Mouse (Mus musculus): ENCODE data around the gene Amz2.
A peak's percentile ranks its signal among the peaks of the same experiment; 100 is the strongest.

The Amz2 gene

DNA sequence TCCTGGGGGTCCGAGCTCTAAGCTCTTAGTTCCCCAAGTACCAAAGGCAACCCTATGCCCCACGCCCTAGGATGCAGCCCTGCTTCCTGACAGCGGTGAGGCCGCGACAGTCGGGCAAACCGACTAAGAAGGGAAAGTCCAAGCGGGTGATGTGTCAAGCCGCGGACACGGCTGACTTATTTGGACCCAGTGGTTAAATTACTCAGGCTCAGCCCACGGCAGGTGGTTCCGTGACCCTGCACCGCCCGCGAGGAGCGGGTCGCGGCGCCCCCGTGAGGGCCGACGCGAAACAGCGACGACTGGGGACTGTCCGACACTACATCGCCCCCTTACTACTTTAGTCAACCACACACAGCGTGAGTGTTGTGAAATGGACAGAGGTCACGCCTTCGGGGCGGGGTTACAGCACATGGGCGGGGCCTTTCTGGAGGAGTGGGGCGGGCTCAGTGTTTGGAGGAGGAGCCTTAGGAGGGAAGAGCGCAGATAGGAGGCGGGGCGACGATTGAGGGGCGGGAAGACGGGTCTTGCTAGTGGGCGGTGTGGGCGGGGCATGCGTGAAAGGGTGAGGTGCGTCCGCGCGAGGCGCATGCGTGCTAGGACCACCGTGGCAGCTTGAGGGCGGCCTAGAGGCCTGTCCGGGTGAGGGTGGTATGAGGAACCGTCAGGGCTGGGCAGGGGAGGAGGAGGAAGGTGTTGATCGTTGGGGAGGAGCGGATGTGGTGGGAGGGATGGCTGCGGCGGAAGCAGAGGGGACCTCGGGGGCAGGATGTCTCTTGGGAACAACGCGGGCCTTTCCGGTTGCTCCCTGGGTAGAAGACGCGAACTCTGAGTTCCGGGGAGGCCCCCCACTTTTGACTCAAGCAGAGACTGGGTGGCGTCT, at the start of gene Amz2:
Amz2 (plus strand) TSS at position 555 of the 880 bp plus-strand sequence.
- DNase-seq (ENCODE audit: low spot score in 2 of 2) = peak; percentile 99

DNA sequence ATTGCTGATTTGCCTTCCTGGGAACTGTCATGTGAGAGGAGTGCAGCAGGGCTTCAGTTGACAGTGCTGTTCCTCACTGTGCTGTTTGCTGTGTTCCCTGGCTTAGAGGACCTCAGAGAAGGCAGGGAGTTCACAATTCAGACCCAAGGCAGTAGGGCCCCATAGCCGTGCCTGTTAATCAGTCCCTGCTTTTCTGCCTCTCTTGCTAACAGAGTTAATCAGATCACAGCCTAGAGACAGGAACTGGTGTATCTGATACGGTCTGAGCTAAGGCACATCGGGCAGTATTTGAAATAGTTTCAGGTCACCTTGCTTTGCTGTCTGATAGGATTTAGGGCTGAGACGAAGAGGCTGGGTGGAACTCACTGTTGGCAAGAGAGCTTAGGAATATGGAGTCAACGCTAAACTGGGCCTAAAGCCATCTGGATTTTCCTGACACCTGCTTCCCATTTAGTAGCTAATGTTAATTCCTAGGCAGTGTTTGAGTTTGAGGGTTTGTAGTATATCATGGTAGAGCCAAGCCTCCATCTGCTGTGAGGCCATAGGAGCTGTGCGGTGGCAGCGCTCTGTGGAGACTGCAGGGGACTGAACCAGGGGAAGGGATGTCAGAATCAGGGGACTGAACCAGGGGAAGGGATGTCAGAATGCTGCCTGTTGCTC, 49.1 kb upstream of the Amz2 start:
- no peak for DNase-seq (ENCODE audit: low spot score in 2 of 2)

DNA sequence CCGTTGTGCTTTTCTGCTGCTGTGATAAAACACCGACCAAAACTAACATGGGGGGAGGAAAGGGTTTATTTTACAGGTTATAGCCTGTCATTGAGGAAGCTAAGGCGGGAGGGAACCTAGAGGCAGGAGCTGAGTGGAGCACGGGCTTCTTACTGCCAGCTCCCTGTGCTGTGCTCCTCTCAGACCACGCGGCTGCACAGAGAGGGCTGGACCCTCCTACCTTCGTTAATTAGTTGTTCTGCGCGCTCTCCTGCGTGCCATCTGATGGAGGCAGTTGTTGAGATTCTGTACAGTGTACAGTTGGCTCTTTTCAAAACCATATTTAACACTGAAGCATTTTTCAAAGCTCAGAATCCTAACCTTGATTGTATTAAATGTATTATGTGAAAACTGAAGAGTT, 48.3 kb upstream of the Amz2 start:
- no peak for DNase-seq (ENCODE audit: low spot score in 2 of 2)

DNA sequence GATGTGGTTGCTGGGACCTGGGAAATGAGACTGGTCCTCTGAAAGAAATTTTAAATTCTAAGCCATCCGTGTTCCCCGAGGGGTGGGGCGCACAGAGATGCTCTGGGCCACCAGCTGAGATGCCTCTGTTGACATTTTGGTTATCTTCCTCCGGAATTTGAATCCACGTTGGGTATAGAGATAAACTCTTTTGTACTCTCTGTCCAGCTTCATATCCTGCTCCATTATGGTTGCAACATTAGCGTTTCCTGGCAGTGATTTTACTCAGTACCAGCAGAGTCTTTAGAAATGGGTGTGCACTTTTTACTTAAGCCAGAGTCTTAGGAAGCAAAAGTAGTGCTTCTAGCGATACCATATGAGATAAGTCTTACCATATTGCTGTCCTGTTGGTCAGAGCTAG, 47.7 kb upstream of the Amz2 start:
- no peak for DNase-seq (ENCODE audit: low spot score in 2 of 2)

DNA sequence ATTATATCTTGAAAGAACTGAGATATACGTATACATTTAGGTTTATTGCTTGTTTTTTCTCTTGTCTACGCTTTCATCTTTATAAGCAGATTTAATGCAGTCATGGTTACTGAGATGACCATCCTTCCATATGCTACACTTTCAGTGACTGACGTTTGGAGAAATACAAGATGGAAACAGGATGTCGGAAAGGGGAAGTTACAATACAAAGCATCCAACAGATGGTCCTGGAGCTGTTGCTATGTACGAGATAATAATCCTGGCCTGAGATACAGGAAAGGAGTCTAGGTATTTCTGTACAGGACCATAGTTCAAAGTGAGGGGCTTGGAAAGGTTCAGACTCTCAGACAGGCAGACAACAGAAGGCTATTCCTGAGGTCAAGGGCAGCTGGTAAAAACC, 45.1 kb upstream of the Amz2 start:
- DNase-seq (ENCODE audit: low spot score in 2 of 2) = no peak

DNA sequence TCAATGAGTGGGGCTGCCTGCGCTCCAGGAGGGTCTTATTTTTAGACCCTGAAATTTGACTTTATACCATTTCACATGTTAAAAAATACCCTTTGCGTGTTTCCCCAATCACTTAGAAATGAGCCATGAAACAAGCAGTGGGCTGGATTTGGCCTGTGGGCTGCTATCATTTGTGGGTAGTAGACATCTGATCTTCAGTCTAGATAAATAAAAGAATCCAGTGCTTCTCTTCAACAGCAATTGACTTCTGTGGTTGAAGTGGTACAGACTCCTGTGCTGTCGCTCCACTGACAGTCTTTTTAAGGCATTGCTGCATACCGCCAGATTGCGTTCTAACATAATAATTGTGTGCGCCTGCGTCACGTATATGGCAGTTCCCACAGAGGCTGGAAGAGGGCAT, 40.5 kb upstream of the Amz2 start:
- no peak for DNase-seq (ENCODE audit: low spot score in 2 of 2)

DNA sequence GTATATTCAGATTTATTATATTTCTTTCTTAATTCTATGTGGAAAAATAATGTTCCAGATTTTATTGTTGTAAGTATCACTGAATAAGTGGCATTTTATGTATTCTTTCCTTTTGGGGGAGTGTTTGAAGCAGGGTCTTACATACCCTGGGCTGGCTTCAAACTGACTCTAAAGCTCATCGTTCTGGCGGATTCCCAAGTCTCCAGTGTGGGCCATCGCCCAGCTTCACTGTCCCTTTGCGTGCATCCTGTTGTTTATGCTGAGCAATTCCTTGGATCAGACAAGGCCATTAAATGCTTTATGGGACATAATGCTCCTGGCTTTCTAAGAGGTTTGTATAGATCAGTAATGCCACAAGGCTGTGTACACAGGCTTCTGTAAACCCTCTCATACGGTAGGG, 36.7 kb upstream of the Amz2 start:
- no peak for DNase-seq (ENCODE audit: low spot score in 2 of 2)

DNA sequence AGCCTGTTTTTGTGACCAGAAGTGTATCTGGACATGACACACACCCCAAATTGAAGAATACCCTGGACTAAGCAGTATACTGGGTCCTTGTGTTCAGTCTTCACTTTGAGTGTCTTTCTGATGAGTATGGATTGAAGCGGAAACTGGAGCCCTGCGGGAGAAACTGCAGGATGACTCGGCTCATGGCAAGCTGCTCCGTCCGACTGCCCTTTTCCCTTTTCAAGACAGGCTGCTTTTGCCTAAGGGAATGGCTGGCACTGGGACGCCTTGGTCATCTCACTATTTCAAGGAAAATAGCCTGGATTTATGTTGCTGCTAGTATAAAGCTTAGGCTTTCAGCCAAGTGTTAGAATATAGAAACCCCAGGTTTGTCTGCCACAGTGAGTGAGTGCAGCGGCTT, 34.5 kb upstream of the Amz2 start:
- no peak for DNase-seq (ENCODE audit: low spot score in 2 of 2)

DNA sequence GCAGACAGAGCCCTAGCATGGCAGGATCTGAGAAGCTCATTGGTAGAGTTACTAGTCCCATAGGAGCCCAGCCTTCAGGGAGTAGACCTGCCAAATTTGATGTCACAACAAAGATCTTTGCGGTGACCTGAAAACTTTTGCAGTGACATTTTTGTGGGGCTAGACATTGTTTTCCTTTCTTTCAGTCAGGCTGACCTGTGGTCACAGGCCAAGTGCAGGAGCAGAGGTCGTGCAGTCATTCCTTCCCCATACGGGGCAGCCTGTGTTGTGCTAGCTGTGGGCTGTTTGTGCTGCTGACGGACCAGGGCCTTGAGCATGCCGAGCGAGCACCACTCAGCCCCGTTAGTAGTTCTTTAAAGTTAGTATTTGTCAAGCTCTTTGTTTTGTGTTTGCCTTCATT, 34.0 kb upstream of the Amz2 start:
- DNase-seq (ENCODE audit: low spot score in 2 of 2) = no peak

DNA sequence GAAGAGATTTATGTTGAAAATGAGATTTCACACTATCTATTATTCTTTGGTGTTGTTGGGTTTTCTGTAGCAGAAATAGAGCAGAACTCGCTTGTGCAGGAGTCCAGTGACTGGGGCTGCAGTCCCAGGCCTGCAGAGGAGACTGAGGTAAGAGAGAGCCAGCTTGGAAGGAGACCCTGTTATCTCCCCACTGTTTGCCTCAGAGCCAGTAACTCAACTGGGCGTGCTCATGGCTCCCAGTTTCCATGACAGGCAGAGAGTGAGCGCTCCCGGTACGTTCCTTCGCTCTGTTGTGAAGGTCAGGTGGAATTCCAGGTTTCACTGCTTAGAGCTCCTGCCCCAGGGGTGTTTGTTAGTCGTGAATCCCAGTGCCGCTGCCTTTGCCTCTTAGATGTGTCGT, 33.1 kb upstream of the Amz2 start:
- DNase-seq (ENCODE audit: low spot score in 2 of 2) = no peak

DNA sequence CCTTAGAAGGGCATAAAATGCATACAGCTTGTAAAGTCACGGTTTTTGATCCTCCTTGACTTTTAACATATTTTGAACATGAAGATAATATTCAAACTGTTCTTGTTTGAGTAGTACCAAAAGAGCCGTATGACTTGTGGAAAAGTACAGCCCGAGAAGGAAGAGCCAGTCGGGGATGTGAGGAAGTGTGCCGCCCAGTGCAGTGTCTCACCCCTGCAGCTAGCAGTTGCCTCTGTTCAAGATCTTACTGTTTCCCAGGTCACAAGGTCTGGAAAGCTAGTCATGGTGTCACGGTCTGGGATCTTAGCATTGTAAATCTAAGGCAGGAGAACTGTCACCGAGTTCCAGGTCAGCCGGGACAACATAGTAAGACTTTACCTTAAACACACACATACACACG, 31.0 kb upstream of the Amz2 start:
- no peak for DNase-seq (ENCODE audit: low spot score in 2 of 2)

DNA sequence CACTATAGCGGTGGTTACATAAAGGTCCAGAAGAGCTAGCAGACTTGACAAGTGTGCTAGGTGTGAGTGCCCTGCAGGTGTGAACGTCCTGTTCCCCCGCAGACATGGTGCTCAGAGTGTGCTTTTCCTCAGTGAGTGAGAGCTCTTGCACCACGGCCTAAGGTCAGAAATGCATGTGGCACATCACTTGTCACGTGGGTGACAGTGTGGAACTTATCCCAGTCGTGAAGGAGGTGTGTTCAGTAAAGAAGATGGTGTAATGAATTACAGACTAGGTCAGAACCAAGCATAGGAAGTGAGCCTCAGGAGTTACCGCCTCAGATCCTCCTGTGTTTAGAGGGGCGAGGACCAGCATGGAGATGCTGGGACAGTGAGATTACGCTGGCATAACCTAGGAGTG, 30.5 kb upstream of the Amz2 start:
- DNase-seq (ENCODE audit: low spot score in 2 of 2) = no peak

DNA sequence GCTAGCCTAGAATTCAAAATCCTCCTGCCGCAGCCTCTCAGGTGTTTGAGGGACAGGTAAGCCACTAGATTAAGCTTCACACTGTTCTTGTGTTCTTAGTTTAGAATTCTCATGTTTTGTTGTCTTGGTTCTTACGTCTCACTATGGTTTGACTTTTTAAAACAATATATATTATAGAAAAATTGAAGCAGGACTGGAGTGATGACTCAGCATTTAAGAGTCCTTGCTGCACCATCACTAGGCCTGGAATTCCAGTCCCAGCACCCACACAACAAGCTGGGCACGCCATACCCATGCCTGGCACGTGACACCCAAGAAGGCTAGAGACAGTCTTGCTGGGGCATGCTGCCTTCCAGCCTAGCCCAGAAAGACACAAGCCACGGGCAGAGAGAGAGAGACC, 19.3 kb upstream of the Amz2 start:
- DNase-seq (ENCODE audit: low spot score in 2 of 2) = no peak

DNA sequence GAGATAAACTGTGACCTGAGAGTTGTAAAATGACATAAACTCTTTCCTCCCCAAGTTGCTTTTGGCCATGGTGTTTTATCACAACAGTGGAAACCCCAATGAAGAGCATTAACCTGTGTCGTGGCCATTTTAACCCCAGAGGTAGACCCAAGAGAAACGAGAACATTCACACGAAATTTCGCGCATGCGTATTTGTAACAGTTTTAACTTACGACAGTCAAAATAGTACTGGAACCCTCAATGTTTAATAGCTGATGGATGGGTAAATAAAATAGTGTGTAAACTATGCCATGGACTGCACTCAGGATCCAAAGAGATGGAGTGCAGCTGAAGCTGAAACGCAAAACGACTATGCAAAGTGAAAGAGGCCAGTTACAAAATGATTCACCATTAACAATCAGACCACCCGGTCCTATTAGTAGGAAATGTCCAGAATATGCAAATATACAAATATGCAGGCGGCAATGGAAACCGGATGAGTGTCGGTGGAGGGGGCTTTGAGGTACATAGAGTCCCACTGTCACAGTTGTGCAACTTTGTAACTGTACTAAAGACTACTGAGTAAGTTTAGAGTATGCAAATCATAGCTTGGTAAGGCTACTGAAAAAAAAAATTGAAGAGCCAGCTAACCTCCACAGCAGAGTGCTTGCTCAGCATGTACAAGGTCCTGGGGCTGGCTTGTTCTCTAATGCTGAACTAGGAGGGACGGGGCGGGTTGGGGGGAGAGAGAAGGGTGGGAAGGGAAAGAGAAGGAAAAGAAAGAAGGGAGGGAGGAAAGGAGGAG, 15.4 kb upstream of the Amz2 start:
- no peak for DNase-seq (ENCODE audit: low spot score in 2 of 2)

DNA sequence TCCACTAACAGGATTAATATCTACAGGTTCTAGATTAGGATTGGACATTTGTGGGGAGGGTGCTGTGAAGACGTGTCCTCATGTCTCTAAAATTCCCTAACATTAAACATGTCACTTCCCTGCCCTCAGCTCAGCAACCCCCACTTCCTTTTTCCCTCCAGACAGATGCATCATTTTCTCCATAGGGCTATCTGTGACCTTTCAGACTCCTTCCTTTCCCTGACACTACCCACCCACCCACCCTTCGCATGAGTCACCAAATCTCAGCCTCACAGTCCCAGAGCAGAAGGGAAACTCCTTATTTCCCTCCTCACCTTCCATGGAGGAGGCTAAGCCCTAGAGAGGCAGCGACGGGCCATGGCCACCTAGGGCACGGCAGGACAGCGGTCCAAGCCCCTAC, 12.1 kb upstream of the Amz2 start, which contains the start of gene 9930022D16Rik:
9930022D16Rik (plus strand) TSS at position 301 of the 400 bp plus-strand sequence.
- DNase-seq (ENCODE audit: low spot score in 2 of 2) = no peak

DNA sequence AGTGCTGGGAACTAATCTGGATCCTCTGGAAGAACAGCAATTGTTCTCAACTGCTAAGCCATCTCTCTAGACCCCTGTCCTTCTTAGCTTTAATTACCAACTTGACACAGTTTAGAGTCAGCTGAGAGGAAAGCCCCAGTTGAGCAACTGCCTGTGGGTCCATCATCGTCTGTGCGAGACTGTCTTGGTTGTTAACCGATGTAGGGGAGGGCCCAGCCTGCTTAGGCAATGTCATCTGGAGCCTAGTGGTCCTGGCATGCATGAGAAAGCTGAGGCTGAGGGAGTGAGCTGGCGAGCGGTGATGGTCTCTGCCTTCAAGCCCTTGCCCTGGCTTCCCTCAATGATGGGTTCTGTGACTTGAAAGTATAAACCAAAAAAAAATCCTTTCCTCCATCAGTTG, 10.9 kb upstream of the Amz2 start:
- no peak for DNase-seq (ENCODE audit: low spot score in 2 of 2)

DNA sequence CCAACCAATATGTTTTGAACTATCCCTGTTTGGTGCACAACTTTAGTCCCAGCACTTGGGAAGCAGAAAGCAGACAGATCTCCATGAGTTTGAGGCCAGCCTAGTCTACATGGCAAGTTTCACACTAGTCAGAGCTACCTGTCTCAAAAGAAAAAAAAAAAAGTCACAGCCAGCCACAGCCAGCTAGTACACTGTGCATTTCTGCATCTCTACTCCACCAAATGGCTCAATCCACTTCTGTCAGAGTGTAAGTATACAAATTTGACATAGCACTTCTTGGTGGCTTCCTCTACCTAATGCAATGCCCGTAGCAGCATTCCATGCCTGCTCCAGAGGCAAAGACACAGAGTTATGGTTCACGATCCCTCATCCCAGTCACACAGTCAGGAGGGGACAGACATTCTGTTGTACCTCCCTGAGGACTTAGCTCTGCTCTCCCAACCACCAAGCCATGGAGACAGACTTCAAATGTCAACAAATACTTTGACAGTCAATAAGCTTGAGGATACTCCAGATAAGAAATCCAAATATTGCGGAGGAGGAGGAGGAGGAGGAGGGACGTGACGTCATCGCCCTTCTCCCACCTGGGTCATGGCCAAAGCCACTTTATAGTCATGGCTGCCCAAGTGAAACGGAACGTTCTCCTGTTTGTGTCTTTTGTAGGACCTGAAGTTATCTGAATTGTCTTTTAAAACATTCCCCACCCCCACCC, 8.9 kb upstream of the Amz2 start:
- DNase-seq (ENCODE audit: low spot score in 2 of 2) = no peak

DNA sequence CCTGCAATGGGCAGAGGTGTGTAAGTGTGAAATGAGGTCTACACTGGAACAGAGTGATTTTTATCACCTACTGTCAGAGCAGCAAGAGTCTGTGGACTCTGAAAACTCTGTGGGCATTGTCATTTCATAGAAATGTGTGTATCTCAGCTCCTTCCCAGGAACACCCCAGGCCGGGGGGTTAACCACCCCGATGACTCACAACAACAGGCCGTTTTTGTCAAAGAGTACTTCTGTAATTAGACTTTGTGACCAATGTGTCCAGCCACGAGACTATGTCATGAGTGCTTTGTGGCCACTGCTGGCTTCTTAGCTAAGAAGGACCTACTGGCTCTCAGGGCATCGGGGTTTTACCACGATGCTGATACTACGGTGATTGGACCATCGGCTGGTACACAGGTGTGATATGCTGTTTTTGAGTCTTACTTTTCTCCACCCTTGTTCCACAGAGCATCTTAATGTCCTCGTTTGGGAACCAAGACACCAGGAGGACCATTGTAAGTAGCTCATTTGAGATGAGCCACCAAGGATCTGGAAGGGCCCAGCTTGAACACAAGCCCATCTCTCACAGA, 8.2 kb upstream of the Amz2 start:
- DNase-seq (ENCODE audit: low spot score in 2 of 2) = no peak

DNA sequence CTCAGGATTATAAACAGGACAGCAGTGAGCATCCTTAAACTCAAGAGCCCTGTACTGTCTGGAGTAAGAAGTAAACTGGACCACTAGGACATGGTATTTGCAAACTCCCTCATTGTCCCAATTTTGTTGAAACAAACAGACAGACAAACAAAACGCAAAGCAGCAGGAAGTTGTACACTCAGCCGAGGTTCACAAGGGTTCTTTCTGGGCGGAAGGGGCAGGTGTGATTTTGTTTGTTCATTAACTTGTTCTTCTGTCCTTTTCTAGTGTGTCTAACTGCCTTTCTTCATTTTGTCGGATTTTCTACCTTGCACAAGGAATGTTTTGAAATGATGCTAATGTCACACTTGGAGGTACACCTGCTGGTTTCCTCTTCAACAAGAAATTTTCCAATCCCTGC, 6.3 kb upstream of the Amz2 start:
- no peak for DNase-seq (ENCODE audit: low spot score in 2 of 2)

DNA sequence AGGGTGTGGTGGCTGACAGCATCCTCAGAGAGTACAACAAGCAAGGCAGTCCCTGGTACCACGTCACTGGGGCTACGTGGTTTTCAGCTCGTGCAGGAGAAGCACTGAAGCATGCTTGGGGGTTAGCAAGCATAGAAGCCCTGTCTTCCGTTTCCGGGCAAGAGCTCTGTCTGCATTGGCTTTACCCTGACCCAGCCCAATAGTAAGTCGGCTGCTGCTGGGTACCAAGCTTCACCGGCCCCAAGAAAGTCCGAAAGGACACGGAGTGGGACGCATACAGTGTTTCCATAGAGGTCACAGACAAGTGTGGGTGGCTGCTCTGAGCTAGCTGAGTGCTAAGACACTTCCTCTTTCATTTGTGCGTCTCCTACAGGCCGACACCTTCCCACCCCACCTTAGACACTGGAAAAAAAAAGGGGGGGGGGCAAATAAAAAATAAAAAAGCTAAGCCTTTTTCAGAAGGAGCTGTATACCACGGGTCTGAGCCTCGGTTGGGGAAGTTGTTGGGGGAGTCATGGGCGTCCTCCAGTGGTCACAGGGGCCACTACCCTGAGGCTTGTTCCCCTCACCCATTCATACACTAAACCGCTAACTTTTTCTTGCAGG, 5.7 kb upstream of the Amz2 start:
- no peak for DNase-seq (ENCODE audit: low spot score in 2 of 2)

DNA sequence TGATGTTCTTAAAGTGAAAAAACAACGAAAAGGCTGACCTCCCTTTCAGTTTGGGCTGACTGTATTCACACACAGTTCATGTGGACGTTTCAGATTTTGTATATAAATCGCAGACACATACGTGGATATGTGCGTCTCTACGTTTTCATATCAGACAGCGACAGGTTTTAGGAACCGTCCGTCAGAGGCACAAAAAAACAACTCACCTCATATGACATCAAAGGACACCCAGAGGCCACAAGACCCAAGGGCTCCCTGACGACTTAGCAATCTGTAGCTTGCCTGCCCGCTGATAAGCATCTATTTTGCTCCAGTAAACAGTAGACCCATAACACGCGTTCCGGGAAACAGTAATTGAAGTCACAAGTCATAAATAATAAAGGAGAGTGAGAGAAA, 5.2 kb upstream of the Amz2 start:
- DNase-seq (ENCODE audit: low spot score in 2 of 2) = no peak

Data from urinary bladder, postnatal 36 days (tissue).